Mouse (Mus musculus): ENCODE data around the gene Arhgef3.

The Arhgef3 gene

DNA sequence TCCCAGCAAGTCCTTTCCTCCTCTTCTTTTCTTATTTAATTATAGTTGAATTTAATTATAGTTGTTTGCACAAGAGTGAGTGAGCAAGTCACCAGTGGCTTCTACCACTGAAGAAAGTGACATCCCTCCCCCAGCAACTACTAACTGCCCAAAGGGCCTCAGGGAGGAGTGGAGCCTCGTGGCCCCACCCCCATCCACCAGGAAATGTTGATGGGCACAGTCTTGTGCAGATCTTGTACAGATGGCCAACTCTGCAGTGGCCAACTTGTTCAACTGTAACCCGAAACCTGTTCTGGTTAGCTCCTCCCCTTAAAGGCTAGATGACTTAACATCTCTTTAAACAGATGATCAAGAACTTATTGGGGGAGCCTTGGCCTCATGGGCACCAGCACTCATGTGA lies 275.0 kb downstream of the Arhgef3 start:
- DNase-seq = no peak

DNA sequence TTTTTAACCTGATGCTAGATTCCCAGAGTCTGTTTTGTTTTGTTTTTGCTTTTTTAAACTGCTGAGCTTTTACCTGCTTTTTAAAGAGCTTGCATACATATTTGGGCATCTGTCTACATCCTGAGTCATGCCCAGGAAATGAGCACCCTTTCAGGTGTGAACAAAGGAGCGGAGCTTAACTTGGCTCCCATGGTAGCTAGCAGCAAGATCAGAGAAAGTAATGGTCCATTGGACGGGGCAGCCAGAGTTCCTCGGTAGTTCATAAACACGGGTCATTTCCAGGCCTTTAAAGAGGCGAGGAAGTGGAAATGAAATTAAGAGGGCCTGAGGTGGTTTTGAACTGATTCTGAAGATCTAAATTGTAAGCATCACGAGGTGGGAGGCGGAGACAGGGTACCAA lies 276.0 kb downstream of the Arhgef3 start:
- no peak for DNase-seq

DNA sequence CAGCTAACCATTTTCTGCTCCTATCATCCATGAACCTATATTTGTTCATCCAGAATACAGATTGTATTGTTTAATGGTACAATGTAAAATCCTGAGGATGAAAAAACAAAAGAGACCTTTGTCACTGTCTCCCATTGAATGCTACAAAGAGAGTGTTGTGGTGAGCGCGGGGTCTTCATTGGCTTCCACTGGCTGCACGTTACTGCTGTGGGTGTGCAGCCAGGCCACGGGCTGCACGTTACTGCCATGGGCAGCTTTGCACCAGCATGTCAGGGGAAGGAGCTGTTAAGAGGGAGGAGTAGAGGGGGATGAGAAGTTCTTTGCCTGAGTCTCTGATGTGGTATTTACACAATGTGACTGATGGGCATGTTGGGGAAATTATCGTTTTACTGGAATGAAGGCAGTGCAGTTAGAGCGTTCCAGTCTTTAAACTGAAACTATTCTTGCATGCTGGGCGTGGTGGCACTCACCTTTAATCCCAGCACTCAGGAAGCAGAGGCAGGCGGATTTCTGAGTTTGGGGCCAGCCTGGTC lies 277.1 kb downstream of the Arhgef3 start:
- no peak for DNase-seq

- no peak for DNase-seq
Measured at GRCm38 (mm10) chr14:27392660-27393059, 278.0 kb downstream of the Arhgef3 start.

DNA sequence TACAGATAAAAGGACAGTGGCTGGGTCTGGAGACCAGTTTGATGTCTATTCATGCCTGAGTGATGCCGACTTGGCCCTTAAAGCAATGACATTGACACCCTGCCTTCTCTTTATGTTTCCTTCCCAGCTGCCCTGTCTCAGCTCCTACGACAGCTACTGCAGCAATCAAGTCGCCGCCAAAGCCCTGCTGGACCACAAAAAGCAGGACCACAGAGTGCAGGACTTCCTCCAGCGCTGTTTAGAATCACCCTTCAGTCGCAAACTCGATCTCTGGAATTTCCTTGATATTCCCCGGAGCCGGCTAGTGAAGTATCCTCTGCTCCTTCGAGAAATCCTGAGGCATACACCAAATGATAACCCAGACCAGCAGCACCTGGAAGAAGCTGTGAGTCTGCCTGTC lies 279.1 kb downstream of the Arhgef3 start:
- no peak for DNase-seq

DNA sequence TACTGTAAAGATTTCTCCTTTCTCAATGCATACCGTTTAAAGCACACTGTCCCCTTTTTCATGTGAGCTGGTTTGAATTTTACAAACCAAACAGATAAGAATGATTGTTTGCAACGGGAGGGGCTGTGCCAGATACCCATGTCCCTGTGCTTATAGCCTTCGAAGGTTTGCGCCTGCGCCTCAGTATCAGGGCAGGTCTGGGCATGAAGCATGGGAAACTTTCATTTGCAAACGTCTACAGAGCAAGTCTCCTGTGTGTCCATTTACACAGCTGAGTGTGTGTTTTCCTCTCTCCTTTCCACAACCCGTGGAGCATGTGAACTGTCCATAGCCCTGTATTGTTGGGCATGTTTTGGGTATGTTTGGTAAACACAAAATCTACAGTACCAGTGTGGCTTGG lies 281.7 kb downstream of the Arhgef3 start:
- DNase-seq = no peak

DNA sequence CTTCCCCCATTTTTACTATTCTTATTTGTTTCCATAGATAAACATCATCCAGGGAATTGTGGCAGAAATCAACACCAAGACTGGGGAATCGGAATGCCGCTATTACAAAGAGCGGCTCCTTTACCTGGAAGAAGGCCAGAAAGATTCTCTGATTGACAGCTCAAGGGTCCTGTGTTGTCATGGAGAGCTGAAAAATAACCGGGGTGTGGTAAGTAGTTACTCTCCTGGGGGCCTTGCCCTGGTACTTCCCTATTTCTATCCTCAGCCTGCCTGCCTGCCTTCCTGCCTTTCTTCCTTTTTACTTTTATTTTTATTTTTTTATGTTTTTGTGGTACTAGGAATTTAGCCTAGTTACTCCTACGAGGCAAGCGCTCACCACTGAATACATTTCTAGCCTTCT lies 282.8 kb downstream of the Arhgef3 start:
- no peak for DNase-seq

DNA sequence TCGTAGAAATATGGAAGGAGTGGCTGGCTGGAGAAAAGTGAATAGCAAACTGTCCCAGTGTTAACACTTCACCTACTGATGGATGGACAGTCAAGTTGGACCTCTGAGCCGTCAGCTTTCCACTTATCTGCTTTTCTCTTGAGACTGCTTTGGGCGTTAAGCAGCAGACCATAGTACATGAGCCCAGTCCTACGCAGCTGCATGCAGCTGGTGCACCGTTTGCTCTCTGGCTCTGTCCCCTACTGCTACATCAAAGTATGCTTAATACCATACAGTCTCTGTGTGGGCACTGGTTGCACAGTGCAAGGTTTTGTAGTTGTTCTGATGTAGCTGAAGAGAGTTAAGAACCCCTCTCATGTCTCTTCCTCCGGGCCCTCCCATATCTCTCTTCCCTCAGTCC lies 285.8 kb downstream of the Arhgef3 start:
- DNase-seq = no peak

DNA sequence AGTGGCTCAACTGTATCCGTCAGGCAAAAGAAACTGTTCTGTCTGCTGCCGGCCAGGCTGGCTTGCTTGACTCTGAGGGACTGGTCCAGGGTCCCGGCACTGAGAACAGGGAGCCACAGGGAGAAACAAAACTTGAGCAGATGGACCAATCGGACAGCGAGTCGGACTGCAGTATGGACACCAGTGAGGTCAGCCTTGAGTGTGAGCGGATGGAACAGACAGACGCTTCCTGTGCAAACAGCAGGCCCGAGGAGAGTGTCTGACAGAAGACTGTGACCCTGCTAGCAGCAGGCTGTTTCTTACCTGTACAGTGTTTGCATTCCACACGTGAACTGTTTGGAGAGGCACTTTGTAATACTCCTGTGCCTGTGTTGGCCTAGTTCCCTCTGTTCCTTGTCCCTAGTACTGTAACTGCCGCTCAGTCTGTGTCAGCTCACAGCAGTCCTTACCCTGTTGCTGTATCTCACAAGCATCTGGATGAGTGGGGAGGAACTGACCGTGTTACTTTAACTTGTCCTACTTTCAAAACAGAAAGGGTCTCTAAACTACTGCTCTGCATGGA lies 287.1 kb downstream of the Arhgef3 start:
- DNase-seq = no peak

DNA sequence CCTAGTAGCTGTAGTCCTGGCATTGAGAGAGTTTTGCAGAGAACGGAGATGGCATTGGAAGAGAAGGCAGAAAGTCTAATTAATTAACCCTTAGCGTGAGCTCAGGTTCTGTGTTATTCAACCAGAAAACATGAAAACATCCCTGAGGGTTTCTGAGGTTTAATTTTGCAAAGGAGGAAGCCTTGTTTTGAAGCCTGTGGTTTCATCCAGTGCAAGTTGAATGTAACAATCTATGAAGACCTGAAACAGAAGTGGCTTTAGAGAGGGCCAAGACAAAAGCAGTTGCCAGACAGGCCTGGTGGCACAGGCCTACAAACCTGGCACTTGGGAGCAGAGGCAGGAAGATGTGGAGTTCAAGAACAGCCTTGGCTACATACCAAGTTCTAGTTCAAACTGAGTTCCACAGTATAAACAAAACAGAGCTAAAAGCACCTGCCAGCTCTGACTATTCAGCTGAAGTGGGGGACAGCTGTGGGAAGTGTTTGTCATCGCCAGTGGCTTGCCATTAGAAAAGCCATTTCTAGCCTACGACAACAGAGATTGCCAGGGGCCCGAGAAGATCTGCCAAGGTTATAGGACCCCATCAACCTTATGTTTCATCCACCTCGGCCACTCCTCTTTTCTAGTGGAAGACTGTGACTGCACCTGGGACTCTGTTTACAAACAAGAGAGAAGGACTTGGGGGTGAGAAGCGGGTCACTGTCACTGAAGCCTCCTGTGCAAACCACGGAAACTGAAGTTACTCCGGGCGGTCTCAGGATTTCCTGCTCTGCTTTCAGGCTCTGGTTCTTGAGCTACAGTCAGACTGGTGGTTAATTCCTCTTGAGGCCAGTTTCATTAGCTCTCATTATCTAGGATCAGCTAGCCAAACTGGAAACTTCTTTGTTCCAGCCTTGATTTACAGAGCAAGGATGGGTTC lies 287.9 kb downstream of the Arhgef3 start:
- DNase-seq = no peak

DNA sequence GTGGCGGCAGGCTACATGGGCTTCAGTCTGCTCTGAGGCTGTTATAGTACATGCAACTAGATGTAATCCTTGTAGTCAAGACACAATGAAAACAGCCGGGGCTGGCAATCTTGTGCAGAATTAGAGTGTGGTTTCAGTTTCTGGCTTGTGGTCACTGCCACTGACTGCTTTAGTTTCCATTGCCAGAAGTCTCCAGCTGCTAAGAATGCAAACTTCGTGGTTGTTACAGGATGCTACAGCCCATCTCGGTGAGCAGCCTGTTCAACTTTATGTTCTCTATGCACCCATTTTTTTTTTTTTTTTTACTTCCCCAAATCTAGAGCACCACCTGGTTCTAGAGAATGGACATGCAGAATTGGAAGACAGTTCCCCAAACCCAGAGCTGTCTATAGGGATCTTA lies 290.8 kb downstream of the Arhgef3 start:
- DNase-seq = no peak

- no peak for DNase-seq
Measured at GRCm38 (mm10) chr14:27405947-27406346, 291.2 kb downstream of the Arhgef3 start.

DNA sequence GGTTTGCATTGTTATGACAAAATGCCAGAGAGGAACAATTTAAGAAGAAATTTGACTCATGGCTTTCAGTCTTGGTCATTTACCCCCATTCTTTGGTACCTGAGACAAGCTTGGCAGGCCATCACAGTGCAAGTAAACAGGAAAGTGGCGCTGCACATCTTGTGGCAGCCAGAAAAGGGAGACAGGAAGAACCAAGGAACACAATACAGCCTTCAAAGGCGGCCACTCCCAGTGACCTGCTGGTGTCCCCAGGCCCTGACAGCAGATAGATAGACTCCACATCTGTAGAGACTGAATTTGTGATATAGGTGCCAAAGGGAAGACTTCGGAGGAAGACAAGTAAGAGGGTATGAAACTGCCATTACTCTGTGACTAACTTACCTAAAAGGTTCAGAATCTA lies 293.5 kb downstream of the Arhgef3 start:
- DNase-seq = no peak

DNA sequence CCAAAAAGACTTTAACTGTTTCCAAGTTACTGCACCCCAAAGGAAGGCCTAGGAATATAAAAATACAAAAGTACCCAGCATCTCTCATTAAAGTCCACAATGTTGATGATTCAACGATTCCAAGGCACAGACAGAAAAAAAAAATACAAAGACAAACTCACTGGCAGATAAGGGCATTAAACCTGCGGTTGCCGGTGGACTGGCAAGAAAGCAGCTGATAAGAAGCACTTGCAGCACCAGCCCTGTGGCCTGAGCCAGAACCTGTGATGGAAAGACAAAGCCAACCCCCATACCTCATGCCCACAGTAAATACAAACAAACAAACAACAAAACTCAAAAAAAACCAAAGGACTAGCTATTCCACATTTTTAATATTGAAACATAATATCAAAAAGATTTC lies 295.0 kb downstream of the Arhgef3 start:
- no peak for DNase-seq

DNA sequence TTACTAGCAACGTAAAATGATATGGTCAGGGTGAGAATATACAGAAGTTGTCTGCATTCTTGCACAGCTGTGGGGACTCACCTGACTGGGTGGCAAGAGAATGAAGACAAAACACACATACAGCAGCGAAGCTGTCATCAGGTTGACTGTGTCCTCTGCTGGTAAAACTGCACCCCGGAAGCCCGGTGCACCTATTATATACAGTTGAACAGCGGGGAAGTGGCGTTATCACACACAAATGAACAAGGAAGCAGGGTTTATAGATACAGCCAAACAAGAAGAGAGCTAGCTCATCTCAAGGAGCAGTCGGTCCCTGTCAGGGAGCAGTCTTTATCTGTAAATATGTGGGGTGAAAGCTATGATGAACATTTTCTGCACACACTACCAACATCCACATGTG lies 296.8 kb downstream of the Arhgef3 start:
- no peak for DNase-seq

GRCm38 (mm10) chr14:27412699-27413098 lies 298.0 kb downstream of the Arhgef3 start:
- no peak for DNase-seq

GRCm38 (mm10) chr14:27413961-27414360 lies 299.3 kb downstream of the Arhgef3 start:
- peak in 1 of 2 experiments; percentile 27 for DNase-seq

DNA sequence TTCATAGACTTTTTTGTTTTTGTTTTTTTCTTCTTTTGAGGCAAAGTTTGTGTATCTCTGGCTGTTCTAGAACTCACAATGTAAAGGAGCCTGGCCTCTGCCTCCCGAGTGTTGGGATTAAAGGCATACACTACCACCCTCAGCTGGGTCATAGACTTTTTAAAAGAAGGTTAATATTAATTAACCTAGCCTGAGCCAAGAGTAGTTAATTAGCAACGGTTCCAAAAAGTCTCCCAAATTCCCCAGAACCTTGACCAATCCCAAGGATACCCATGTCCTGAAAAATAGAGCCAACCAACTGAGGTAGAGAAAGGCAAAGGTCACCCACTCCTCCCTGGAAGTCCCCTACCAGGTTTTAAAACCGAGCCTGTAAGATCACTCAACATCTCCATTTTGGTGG lies 306.1 kb downstream of the Arhgef3 start:
- DNase-seq = no peak

DNA sequence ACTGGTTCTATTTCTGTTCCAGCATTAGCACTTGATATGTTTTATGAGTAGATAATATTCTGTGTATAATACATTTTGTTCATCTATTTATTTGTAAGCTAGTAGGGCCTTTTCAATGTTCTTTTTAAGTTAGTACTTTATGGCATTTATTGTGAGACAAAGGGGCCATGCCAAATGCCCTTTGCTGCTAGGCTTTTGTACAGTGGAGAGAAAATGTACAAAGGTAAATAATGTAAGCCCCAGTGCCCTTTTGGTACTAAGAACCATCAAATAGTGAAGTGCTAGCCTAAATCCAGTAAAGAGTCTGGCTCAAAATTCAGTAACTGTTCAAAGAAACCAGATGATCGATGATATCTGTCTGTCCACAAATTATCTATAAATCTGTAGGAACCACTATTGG lies 307.6 kb downstream of the Arhgef3 start:
- DNase-seq = no peak

GRCm38 (mm10) chr14:27428573-27428972 lies 313.9 kb downstream of the Arhgef3 start, which contains the start of gene Fam208a:
Gene Fam208a, plus strand, starts transcription at chr14:27428834.
- peak; percentile 96 to 98 for DNase-seq

- peak; percentile 91 to 93 for DNase-seq
Measured at GRCm38 (mm10) chr14:27428973-27429711, 314.4 kb downstream of the Arhgef3 start.

- no peak for DNase-seq
Measured at GRCm38 (mm10) chr14:27430280-27430679, 315.6 kb downstream of the Arhgef3 start.

- DNase-seq = no peak
Measured at GRCm38 (mm10) chr14:27432064-27432463, 317.4 kb downstream of the Arhgef3 start.

All from cerebellum, postnatal 25 days (tissue).